Mouse (Mus musculus) forebrain, embryonic 16.5 days (tissue): Measurements from ENCODE around the gene Pax4. TPM values are rescaled to one million over a fixed set of nuclear protein-coding genes. Genes with fewer than 3 reads are reported as not detected.

Source experiments
- ATAC-seq: fragments of 200-750 bp; cut with Nextera tagmentation; 2 replicates; pipeline ENCODE4 v1.8.0; 2017; ENCODE audit warnings: mild to moderate bottlenecking, moderate library complexity
- H3K27ac ChIP-seq: fragments of 300-500 bp; sonication (generic); 2 replicates; pipeline ENCODE4 v1.5.1; 2014; ENCODE audit warnings: low read length, control low read depth
- H3K27me3 ChIP-seq: fragments of 300-500 bp; sonication (generic); replicated peaks from 2 replicates; pipeline ENCODE4 v1.6.1; 2014; ENCODE audit warnings: low read length; ENCODE audit not compliant: control insufficient read depth, insufficient read depth
- H3K36me3 ChIP-seq: fragments of 300-500 bp; sonication (generic); 2 replicates; pipeline ENCODE4 v1.6.1; 2014; ENCODE audit not compliant: control insufficient read depth, insufficient read depth
- H3K4me1 ChIP-seq: fragments of 300-500 bp; sonication (generic); replicated peaks from 2 replicates; pipeline ENCODE4 v1.6.1; 2014; ENCODE audit warnings: low read length; ENCODE audit not compliant: control insufficient read depth, insufficient read depth
- H3K4me2 ChIP-seq: fragments of 300-500 bp; sonication (generic); 2 replicates; pipeline ENCODE4 v1.6.1; 2014; ENCODE audit warnings: mild to moderate bottlenecking, low read length, control low read depth
- H3K4me3 ChIP-seq: fragments of 300-500 bp; sonication (generic); replicated peaks from 2 replicates; pipeline ENCODE4 v1.5.1; 2014; ENCODE audit warnings: mild to moderate bottlenecking, low read length, control low read depth
- H3K9ac ChIP-seq: fragments of 300-500 bp; sonication (generic); replicated peaks from 2 replicates; pipeline ENCODE4 v1.6.1; 2014; ENCODE audit warnings: low read depth, low read length, control low read depth
- H3K9me3 ChIP-seq: fragments of 300-500 bp; sonication (generic); 2 replicates; pipeline ENCODE4 v1.6.1; 2016; ENCODE audit warnings: low read length; ENCODE audit not compliant: control insufficient read depth
- WGBS: fragments of 180-500 bp; shearing (Covaris S2); extraction: QIAGEN DNeasy Blood & Tissue Kit; methylation state at CpG from one replicate; pipeline ENCODE4 v1.1.7; 2014; 5-methylcytosine and 5-hydroxymethylcytosine counted together
- polyA plus RNA-seq: library from polyadenylated mRNA; unstranded; fragments of >200 nt; fragmentation: Nextera tagmentation; extraction: Ambion mirVana; gene quantifications from 2 replicates; pipeline ENCODE4 v1.2.1, GENCODE M21; 2015

The Pax4 gene
- polyA plus RNA-seq, 1 experiment from 2014 or later: 0.48 TPM

DNA sequence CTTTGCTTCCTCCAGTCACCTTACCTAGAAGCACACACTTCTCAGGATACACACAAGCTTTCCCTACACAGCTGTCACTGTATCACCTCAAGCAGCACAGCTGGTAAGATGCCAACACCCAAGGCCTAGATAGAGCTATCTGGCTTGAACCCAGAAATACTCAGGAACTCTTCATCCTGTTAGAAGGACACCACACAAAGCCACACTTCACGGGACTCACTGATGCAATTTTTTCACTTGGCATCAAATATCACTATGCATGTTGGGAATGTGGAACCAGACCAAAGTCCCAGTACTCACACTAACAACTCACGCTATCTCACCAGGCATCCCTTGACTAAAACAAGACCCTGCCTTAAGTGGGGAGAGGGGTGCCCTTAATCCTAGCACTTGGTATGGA lies 29.5 kb downstream of the Pax4 start:
- H3K4me3 ChIP-seq: no peak overlapping the region
- H3K9me3 ChIP-seq: no peaks in the 10 kb centered on the region
- peak overlapping the region; percentile 98 for H3K4me2 ChIP-seq
- peaks cover 30% of the 10 kb centered on the region for H3K4me1 ChIP-seq
- H3K27ac ChIP-seq: no peak overlapping the region
- WGBS: 84% methylated on average over 2 of the region's 2 CpGs
- ATAC-seq: no peak
- H3K36me3 ChIP-seq: peaks cover 28% of the 10 kb centered on the region
- no peak overlapping the region for H3K9ac ChIP-seq
- H3K27me3 ChIP-seq: no peaks in the 10 kb centered on the region

GRCm38 (mm10) chr6:28418449-28418848 lies 30.7 kb downstream of the Pax4 start:
- no peak for ATAC-seq
- H3K4me1 ChIP-seq: peaks cover 23% of the 10 kb centered on the region
- no peak overlapping the region for H3K9ac ChIP-seq
- H3K36me3 ChIP-seq: peaks cover 28% of the 10 kb centered on the region
- H3K9me3 ChIP-seq: no peaks in the 10 kb centered on the region
- H3K27me3 ChIP-seq: no peaks in the 10 kb centered on the region
- no peak overlapping the region for H3K4me3 ChIP-seq
- no peak overlapping the region for H3K27ac ChIP-seq
- H3K4me2 ChIP-seq: no peak overlapping the region
- WGBS: 84% methylated on average over 14 of the region's 14 CpGs

GRCm38 (mm10) chr6:28416981-28417380 lies 32.2 kb downstream of the Pax4 start:
- peaks cover 20% of the 10 kb centered on the region for H3K4me1 ChIP-seq
- H3K27ac ChIP-seq: no peak overlapping the region
- no peak overlapping the region for H3K4me2 ChIP-seq
- H3K4me3 ChIP-seq: no peak overlapping the region
- no peaks in the 10 kb centered on the region for H3K9me3 ChIP-seq
- ATAC-seq: no peak
- H3K36me3 ChIP-seq: peaks cover 28% of the 10 kb centered on the region
- 84% methylated on average over 4 of the region's 4 CpGs for WGBS
- no peak overlapping the region for H3K9ac ChIP-seq
- no peaks in the 10 kb centered on the region for H3K27me3 ChIP-seq

GRCm38 (mm10) chr6:28411236-28411635 lies 37.9 kb downstream of the Pax4 start:
- H3K4me1 ChIP-seq: no peaks in the 10 kb centered on the region
- H3K4me3 ChIP-seq: no peak overlapping the region
- peaks cover 11% of the 10 kb centered on the region for H3K36me3 ChIP-seq
- 74% methylated on average over 2 of the region's 2 CpGs for WGBS
- ATAC-seq: no peak
- no peaks in the 10 kb centered on the region for H3K9me3 ChIP-seq
- H3K4me2 ChIP-seq: no peak overlapping the region
- no peak overlapping the region for H3K9ac ChIP-seq
- no peak overlapping the region for H3K27ac ChIP-seq
- H3K27me3 ChIP-seq: no peaks in the 10 kb centered on the region

DNA sequence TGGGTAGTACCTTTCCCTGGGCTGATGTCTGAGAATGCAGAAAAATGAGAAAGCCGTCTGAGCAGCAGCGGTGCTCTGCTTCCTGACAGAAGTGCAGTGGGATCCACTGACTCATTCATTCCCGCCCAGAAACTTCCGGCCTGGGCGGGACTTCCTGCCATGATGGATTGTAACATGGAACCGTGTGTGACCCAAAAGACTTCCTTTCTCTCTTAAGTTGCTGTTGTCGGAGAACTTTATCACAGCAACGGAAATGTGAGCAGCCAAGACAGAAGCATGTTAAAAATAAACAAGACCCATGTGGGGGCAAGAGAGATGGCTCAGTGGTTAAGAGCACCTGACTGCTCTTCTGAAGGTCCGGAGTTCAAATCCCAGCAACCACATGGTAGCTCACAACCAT lies 39.1 kb downstream of the Pax4 start:
- Histone ChIP-seq H3K4me1 (no peaks in the 10 kb centered on the region), H3K4me3 (no peak overlapping the region), H3K9me3 (no peaks in the 10 kb centered on the region), H3K36me3 (no peaks in the 10 kb centered on the region), H3K9ac (no peak overlapping the region), H3K27ac (no peak overlapping the region), H3K4me2 (no peak overlapping the region), H3K27me3 (no peaks in the 10 kb centered on the region)
- 91% methylated on average over 9 of the region's 9 CpGs for WGBS
- ATAC-seq: no peak

DNA sequence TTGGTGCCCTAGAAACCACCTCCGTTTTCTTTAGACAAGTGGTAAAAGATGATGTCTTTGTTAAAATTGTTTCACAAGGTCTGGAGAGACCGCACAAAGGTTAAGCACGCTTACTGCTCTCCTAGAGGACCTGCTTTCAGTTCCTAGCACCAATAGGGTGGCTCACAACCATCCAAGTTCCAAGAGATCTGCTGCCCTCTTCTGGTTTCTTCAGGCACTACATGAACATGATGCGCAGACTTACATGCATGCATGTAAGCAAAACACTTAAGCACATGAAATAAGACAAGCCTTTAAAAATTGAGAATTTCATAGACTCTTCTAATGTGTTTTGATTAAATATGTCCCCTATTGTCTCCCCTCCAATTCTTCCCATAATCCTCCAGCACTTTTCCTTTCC lies 49.4 kb downstream of the Pax4 start:
- Histone ChIP-seq H3K4me3 (no peak overlapping the region), H3K36me3 (no peaks in the 10 kb centered on the region), H3K9ac (no peak overlapping the region), H3K27ac (no peak overlapping the region), H3K9me3 (peaks cover 4% of the 10 kb centered on the region; the same call in 1 of the 2 replicates), H3K27me3 (peaks cover 4% of the 10 kb centered on the region; the same call in 1 of the 2 replicates), H3K4me2 (no peak overlapping the region), H3K4me1 (peaks cover 7% of the 10 kb centered on the region)
- 95% methylated on average over 4 of the region's 4 CpGs for WGBS
- ATAC-seq: no peak

- ATAC-seq: no peak
- Histone ChIP-seq H3K4me3 (no peak overlapping the region), H3K4me1 (peaks cover 7% of the 10 kb centered on the region), H3K27me3 (peaks cover 4% of the 10 kb centered on the region; the same call in 1 of the 2 replicates), H3K9ac (no peak overlapping the region), H3K9me3 (peaks cover 4% of the 10 kb centered on the region; the same call in 1 of the 2 replicates), H3K4me2 (no peak overlapping the region), H3K36me3 (no peaks in the 10 kb centered on the region), H3K27ac (no peak overlapping the region)
- WGBS: 78% methylated on average over 3 of the region's 3 CpGs
Measured at GRCm38 (mm10) chr6:28398726-28399125, 50.4 kb downstream of the Pax4 start.

DNA sequence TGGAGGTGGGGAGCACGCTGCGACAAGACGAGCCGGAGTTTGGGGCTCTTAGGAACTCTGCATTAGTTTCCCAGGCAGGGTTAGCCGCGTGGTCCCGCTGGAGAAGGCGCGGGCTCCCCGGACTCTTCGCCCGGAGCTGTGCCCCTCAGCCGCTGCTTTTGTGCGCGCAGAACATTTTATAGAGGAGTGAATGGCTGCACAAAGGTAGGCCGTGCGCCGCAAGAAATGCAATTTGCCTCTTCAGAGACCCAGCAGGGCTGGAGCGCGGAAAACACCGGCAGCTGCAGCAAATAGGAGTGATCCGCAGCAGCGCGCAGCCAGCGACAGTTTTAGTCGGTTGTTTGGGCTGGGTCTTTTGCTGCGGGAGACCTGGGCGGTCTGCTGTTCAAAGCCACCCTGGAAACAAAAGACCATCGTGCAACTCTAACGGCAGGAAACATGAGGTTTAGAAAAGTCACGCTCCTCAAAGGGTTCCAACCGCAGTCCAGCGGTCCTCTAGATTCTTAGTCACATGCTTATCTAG lies 51.4 kb downstream of the Pax4 start, which contains the start of gene Zfp800:
Gene Zfp800 (minus strand): TSS at position 325 of the 523 bp plus-strand sequence.
- Histone ChIP-seq H3K4me1 (peaks cover 7% of the 10 kb centered on the region), H3K4me3 (peak within 1 kb of the TSS; percentile 46), H3K9me3 (peaks cover 4% of the 10 kb centered on the region; the same call in 1 of the 2 replicates), H3K27ac (peak within 1 kb of the TSS; percentile 68), H3K36me3 (no peaks in the 10 kb centered on the region), H3K27me3 (peaks cover 4% of the 10 kb centered on the region; the same call in 1 of the 2 replicates), H3K9ac (peak within 1 kb of the TSS; percentile 68), H3K4me2 (peak within 1 kb of the TSS; percentile 86)
- peak; percentile 68 for ATAC-seq
- WGBS: under 1% methylated on average over 33 of the region's 33 CpGs

DNA sequence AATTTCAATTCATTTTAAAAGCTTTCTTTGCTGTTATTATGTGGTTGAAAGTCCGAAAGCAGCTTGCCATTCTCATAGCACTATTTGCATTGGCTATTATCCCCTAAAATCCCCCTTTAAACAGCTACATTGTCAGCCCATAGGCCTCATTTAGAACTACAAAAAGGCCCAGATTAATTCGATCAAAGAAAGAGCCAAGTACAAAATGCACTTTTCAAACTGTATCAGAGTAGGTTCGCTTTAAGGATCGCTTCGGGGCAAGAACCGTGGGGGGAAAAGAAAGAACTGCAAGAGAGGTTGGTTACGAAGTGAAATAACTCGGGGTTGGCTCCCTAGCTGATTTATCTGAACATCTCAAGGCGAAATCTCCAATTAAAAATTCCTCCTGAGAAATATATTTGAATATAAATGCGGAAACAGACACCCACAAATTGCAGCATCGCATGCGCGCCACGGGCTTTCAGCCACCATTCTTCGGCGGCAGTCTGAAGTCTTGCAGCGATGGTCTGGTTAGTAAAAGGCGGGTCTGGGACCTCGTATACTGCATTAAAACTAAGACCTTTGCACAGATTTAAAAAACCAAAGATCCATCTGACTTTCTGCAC lies 52.2 kb downstream of the Pax4 start:
- peak; percentile 70 for ATAC-seq
- peak overlapping the region; percentile 46 for H3K4me3 ChIP-seq
- peaks cover 7% of the 10 kb centered on the region for H3K4me1 ChIP-seq
- H3K36me3 ChIP-seq: no peaks in the 10 kb centered on the region
- under 1% methylated on average over 19 of the region's 19 CpGs for WGBS
- H3K9me3 ChIP-seq: peaks cover 4% of the 10 kb centered on the region; the same call in 1 of the 2 replicates
- H3K9ac ChIP-seq: peak overlapping the region; percentile 68; the same call in 1 of the 2 replicates
- peaks cover 4% of the 10 kb centered on the region; the same call in 1 of the 2 replicates for H3K27me3 ChIP-seq
- H3K27ac ChIP-seq: peak overlapping the region; percentile 41; the same call in 1 of the 2 replicates
- H3K4me2 ChIP-seq: peak overlapping the region; percentile 86
